Mouse (Mus musculus): ENCODE results near the gene Arpp19. TPM values are rescaled to one million over a fixed set of nuclear protein-coding genes. Genes with fewer than 3 reads are reported as not detected.

The Arpp19 gene
- polyA plus RNA-seq, 1 experiment from 2014 or later: 196 TPM

DNA sequence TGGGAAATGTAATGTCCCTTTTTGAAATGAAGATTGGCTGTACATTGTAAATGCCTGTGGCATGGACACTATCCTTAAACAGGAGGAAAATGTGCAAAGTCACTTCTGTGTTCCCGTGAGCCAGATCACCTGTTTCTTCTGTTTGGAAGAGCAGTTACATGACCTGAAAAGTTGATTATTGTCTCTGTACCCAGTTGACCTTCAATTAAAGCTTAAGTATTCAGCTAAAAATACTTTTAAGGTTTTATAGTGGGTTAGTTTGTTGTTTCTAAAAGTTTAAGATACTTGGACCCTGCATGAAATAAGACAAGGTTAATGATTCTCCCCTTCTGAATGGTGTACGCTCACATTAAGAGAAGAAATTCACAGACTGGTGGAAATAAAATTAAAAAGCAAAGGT lies 3.2 kb downstream of the Arpp19 start:
- peak overlapping the region; percentile 23 for H3K27ac ChIP-seq
- H3K4me2 ChIP-seq: no peak overlapping the region
- H3K4me1 ChIP-seq (replicated peaks): peaks cover 39% of the 10 kb centered on the region
- 65% methylated on average over 2 of the region's 2 CpGs for WGBS (ENCODE audit: insufficient replicate concordance)
- peak overlapping the region; percentile 30; the same call in 1 of the 2 replicates for H3K9ac ChIP-seq
- no peak for DNase-seq
- H3K27me3 ChIP-seq: no peaks in the 10 kb centered on the region
- ATAC-seq (ENCODE audit: low read depth): no peak
- H3K36me3 ChIP-seq: peaks cover 17% of the 10 kb centered on the region
- no peak overlapping the region for H3K4me3 ChIP-seq (replicated peaks)
- no peaks in the 10 kb centered on the region for H3K9me3 ChIP-seq (replicated peaks)

DNA sequence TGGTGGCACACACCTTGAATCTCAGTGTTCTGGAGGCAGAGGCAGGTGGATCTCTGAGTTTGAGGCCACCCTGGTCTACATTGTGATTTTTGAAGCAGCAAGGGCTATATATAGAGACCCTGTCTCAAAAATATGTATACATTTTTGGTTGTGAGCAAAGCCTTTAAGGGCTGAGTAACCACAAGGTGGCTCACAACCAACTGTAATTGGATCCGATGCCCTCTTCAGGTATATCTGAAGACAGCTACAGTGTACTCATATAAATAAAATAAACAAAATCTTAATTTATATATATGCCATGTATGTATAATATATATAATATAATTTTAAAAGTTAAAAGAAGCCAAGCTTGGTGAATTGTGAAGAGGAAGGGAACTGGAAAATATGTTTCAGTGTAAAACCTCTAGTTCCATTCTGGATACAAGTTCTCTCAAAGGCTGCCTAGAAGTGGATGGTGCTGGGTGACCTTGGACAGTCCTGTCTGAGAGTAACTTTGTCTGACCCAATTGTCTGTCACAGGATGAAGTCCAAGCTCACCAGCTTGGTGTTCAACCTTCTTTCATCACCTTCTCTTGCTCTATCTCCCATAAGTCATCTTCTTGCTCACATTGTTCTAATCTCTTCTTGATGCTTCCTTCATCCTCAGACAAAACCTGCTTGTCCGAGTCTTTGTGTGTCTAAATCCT lies 4.6 kb downstream of the Arpp19 start:
- Histone ChIP-seq H3K4me1 (replicated peaks) (peaks cover 46% of the 10 kb centered on the region), H3K9me3 (replicated peaks) (no peaks in the 10 kb centered on the region), H3K36me3 (peaks cover 28% of the 10 kb centered on the region), H3K27ac (no peak overlapping the region), H3K27me3 (no peaks in the 10 kb centered on the region), H3K4me2 (no peak overlapping the region), H3K4me3 (replicated peaks) (no peak overlapping the region), H3K9ac (no peak overlapping the region)
- no peak for DNase-seq
- no peak for ATAC-seq (ENCODE audit: low read depth)
- WGBS (ENCODE audit: insufficient replicate concordance): 67% methylated on average over 2 of the region's 2 CpGs

DNA sequence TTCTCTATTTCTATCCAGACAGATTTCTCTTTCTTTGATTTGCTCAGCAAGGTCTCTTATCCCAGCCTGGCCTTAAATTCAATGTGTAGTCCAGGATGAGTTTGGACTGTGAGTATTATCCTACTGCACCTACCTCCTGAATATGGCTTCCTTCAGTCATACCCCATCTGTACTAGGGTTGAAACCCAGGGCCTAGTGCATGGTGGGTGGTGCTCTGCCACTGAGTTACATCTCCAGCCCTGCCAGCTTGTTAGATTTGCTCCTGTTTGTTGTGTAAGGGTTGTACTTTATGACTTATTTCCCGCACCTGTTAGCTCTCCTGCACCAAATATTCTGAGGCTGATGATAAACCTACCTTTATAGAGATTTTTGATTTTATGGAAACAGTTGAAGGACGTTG lies 5.8 kb downstream of the Arpp19 start:
- H3K27ac ChIP-seq: no peak overlapping the region
- H3K27me3 ChIP-seq: no peaks in the 10 kb centered on the region
- 84% methylated on average over 2 of the region's 2 CpGs for WGBS (ENCODE audit: insufficient replicate concordance)
- peaks cover 28% of the 10 kb centered on the region for H3K36me3 ChIP-seq
- H3K9ac ChIP-seq: no peak overlapping the region
- H3K9me3 ChIP-seq (replicated peaks): no peaks in the 10 kb centered on the region
- no peak overlapping the region for H3K4me2 ChIP-seq
- H3K4me1 ChIP-seq (replicated peaks): peaks cover 42% of the 10 kb centered on the region
- DNase-seq (no peak), ATAC-seq (ENCODE audit: low read depth) (no peak)
- no peak overlapping the region for H3K4me3 ChIP-seq (replicated peaks)

DNA sequence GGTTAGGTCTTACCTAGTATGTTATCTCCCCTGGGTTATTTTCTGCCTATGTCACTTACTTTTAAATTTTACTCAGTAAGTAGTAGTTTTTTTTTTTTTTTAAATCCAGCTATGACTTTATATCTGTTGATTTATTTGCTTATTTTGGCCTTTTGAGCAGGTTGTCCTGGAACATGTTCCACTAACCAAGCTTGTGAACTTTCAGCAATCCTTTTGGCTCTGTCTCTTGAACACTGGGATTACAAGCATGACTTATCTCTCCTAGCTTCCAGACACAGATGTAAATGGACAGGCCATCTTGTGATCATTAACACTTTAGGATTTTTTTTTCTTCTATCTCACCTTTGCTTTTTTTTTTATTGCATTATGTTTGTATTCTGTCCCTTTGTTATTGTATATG lies 9.7 kb downstream of the Arpp19 start:
- Histone ChIP-seq H3K36me3 (peaks cover 25% of the 10 kb centered on the region), H3K27ac (no peak overlapping the region), H3K9me3 (replicated peaks) (no peaks in the 10 kb centered on the region), H3K27me3 (no peaks in the 10 kb centered on the region), H3K9ac (no peak overlapping the region), H3K4me3 (replicated peaks) (no peak overlapping the region), H3K4me2 (no peak overlapping the region), H3K4me1 (replicated peaks) (peaks cover 20% of the 10 kb centered on the region)
- DNase-seq (no peak), ATAC-seq (ENCODE audit: low read depth) (no peak)

DNA sequence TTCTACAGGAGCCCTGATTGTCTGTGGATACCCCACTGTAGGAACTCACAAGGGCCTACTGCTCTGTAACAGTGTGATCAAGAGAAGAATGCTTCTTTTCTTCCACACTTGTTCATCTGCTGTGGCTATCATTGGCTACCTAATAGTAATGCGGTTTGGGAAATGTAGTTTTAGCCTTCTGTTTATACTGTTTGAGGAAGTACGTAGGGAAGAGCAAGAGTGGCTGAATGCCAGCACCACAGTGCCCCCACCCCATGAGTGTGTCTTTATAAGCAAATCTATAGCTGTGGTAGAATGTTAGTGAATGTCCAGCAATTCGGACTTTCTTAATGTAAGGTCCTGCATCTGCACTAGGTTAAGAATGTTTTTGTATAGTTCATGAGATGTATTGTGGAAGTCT lies 11.7 kb downstream of the Arpp19 start:
- Histone ChIP-seq H3K9me3 (replicated peaks) (no peaks in the 10 kb centered on the region), H3K27me3 (no peaks in the 10 kb centered on the region), H3K4me2 (no peak overlapping the region), H3K27ac (no peak overlapping the region), H3K9ac (no peak overlapping the region), H3K36me3 (peaks cover 21% of the 10 kb centered on the region), H3K4me1 (replicated peaks) (peaks cover 20% of the 10 kb centered on the region), H3K4me3 (replicated peaks) (no peak overlapping the region)
- ATAC-seq (ENCODE audit: low read depth): no peak
- no peak for DNase-seq
- WGBS (ENCODE audit: insufficient replicate concordance): 60% methylated on average over 3 of the region's 3 CpGs

DNA sequence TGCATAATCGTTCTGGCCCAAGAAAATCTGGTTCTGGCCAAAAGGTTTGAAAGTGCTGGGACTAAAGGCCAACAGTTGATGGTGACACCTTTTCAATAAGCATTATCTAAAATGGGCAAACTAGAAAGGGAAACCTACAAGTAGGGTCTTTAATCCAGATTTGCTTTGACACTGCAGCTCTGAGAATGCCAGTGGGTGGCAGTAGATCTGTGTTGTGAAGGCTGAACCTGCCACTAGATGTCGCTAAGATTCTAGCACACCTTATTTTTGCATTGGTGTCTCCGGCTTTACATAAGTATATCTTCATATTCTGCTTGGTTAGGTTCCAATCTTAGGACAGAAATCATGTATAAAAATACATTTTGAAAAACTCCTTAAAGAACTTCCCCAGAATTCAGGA lies 12.6 kb downstream of the Arpp19 start:
- H3K27ac ChIP-seq: no peak overlapping the region
- no peak overlapping the region for H3K4me3 ChIP-seq (replicated peaks)
- no peaks in the 10 kb centered on the region for H3K27me3 ChIP-seq
- no peaks in the 10 kb centered on the region for H3K9me3 ChIP-seq (replicated peaks)
- no peak overlapping the region for H3K4me2 ChIP-seq
- no peak overlapping the region for H3K9ac ChIP-seq
- H3K36me3 ChIP-seq: peaks cover 16% of the 10 kb centered on the region
- H3K4me1 ChIP-seq (replicated peaks): peaks cover 15% of the 10 kb centered on the region
- ATAC-seq (ENCODE audit: low read depth): 0 out of 2 replicates have a peak, but pooled peaks have one; percentile 39
- DNase-seq: peak; percentile 20
- WGBS (ENCODE audit: insufficient replicate concordance): 40% methylated on average over 3 of the region's 3 CpGs

DNA sequence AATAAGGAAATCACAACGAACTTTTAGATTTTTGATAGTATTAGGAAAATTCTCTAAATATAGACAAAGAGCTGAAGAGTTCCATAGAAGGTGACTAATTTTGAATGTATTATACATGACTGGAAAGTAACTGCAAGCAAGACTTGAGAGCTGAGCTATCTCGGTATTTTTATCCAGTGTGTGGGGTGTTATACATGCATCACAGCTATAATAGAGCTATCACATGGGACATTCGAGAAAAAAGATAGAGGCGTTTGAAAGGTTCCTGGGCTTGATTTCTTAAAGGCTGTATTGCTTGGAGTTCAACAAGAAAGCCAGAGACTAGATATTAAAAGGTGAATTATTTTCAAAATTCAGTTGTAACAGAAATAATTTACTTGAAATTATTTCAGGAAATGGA lies 14.4 kb downstream of the Arpp19 start:
- no peak overlapping the region for H3K27ac ChIP-seq
- 77% methylated on average over 4 of the region's 4 CpGs for WGBS (ENCODE audit: insufficient replicate concordance)
- DNase-seq (no peak), ATAC-seq (ENCODE audit: low read depth) (no peak)
- 0 out of 2 replicates have a peak, but pooled peaks cover 2% of the 10 kb centered on the region for H3K4me1 ChIP-seq (replicated peaks)
- peaks cover 14% of the 10 kb centered on the region for H3K36me3 ChIP-seq
- no peak overlapping the region for H3K4me2 ChIP-seq
- no peaks in the 10 kb centered on the region for H3K27me3 ChIP-seq
- H3K9me3 ChIP-seq (replicated peaks): no peaks in the 10 kb centered on the region
- H3K9ac ChIP-seq: no peak overlapping the region
- H3K4me3 ChIP-seq (replicated peaks): no peak overlapping the region

DNA sequence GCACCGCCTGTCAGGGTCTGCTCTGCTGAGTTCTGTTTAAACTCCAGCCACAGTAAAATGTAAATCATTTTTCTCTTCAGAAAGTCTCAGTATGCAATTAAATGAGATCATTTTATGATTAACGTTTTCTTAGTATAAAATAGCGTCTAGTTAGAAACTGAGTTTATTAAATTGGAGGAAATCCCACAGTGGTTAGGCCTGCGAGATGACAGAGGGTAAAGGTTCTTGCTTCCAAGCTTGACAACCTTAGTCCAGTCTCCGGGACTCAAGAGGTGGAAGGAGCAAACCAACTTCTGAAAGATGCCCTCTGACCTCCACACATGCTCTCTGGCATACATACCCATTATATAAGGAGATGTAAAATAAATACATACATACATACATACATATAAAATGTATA lies 17.6 kb downstream of the Arpp19 start:
- 80% methylated on average over 5 of the region's 5 CpGs for WGBS (ENCODE audit: insufficient replicate concordance)
- peaks cover 33% of the 10 kb centered on the region for H3K36me3 ChIP-seq

DNA sequence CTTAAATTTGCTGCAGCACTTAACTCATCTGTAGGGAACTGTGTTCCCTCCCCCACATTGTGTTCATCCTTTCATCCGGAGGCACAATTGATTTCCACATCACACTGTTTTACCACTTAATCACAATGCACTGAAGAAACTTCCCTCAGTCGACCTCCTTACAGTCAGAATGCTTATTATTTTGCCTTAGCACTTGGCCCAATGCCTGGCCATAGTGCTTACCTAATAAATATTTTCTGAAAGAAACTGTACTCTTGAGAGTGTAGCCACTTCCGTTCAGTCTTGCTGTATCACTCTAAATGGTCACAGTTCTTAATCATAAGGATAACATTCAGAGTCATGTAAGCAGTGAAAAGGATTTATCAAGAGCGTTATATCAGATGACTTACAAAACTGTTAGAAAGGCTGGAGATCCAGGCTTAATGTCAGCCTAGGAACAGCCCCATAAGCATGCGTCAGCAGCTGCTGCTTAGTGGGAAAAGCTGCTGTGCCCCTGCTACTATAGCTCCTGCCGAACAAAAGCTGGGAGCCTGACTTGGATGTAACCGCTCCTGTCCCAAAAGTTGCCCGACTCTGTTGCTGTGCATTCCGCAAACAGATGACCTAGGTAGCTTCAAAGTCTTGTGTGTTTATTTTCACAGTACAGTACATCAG lies 27.4 kb downstream of the Arpp19 start:
- H3K4me1 ChIP-seq (replicated peaks): no peaks in the 10 kb centered on the region
- ATAC-seq (ENCODE audit: low read depth) (no peak), DNase-seq (no peak)

More for the DNA sequence above, 17.6 kb downstream of the Arpp19 start:
- no peak for DNase-seq
- no peak overlapping the region for H3K9ac ChIP-seq
- H3K27me3 ChIP-seq: no peaks in the 10 kb centered on the region
- H3K4me2 ChIP-seq: no peak overlapping the region
- H3K4me1 ChIP-seq (replicated peaks): no peaks in the 10 kb centered on the region
- H3K27ac ChIP-seq: no peak overlapping the region
- no peak overlapping the region for H3K4me3 ChIP-seq (replicated peaks)
- no peak for ATAC-seq (ENCODE audit: low read depth)
- H3K9me3 ChIP-seq (replicated peaks): no peaks in the 10 kb centered on the region

DNA sequence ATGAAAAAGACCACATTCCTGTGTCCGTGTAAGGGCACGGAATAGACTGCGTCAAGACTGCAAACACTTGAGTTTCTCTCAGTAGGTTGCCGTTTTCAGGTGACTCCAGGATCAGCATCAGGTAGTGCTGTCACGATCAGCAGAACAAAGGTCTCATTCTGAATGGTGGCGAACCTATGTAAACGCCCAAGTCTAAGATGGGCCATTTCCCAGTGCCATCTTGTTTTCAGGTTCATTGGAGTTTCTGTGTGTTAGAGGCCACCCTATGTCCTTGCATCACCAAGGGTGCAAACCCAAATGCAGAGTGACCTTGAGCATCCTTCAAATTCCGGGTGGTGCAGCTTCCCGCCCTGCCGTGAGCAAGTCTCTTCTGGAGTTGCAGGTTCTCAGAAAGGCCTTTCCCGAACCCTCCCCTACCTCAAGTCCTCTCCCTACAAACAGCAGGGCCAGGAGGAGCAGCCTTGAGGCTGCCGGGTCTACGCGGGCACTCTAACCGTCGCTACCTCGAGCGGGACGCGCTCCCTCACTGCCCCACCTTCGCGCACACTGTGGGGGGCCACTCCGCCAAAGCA lies 33.1 kb downstream of the Arpp19 start, which contains the start of gene Myo5a:
TSS of gene Myo5a (plus strand) at position 559 of the 572 bp plus-strand sequence.
- no peak for ATAC-seq (ENCODE audit: low read depth)
- Histone ChIP-seq H3K4me1 (replicated peaks) (peaks cover 20% of the 10 kb centered on the region), H3K36me3 (no peaks in the 10 kb centered on the region), H3K27ac (no peak within 1 kb of the TSS), H3K9me3 (replicated peaks) (no peaks in the 10 kb centered on the region), H3K4me3 (replicated peaks) (peak within 1 kb of the TSS; percentile 70), H3K4me2 (peak within 1 kb of the TSS; percentile 95), H3K9ac (peak within 1 kb of the TSS; percentile 73), H3K27me3 (peaks cover 38% of the 10 kb centered on the region)
- DNase-seq: no peak
- WGBS (ENCODE audit: insufficient replicate concordance): 24% methylated on average over 23 of the region's 23 CpGs

More for the DNA sequence above, 27.4 kb downstream of the Arpp19 start:
- 68% methylated on average over 9 of the region's 9 CpGs for WGBS (ENCODE audit: insufficient replicate concordance)
- H3K36me3 ChIP-seq: no peaks in the 10 kb centered on the region
- H3K9me3 ChIP-seq (replicated peaks): no peaks in the 10 kb centered on the region
- no peak overlapping the region for H3K9ac ChIP-seq
- peaks cover 2% of the 10 kb centered on the region for H3K27me3 ChIP-seq
- H3K4me3 ChIP-seq (replicated peaks): no peak overlapping the region
- no peak overlapping the region for H3K4me2 ChIP-seq
- H3K27ac ChIP-seq: no peak overlapping the region

DNA sequence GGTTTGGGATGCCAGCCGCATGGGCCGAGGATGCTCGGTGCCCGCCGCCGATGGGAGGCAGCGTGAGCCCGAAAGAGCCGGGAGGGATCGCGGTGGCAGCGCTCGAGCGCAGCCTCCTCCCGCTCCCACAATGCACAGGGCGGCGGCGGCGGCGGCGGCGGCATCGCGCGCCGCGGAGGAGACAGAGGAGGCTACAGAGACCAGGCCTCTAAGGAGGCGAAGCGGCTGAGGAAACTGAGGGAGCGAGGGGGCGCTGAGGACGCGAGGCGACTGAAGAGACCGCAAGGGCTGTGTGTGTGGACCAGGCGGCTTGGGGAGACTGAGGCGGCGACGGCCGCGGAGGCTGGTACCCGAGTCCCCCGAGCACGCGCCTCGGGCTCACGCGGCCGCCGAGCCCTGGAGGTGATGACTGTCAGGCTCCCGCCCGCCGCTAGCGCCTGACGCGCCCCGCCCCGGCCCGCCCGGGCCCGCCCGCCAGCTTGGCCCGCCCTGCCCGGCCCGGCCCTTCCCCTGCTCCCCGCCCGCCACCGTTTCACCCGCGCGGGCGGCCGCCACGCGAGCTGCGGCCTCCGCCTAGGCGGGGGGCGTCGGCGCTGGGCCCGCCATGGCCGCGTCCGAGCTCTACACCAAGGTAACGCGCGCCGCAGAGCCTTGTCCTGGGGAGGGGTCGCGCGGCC lies 33.8 kb downstream of the Arpp19 start:
- Histone ChIP-seq H3K4me3 (replicated peaks) (peak overlapping the region; percentile 70), H3K36me3 (no peaks in the 10 kb centered on the region), H3K9ac (peak overlapping the region; percentile 73), H3K27ac (no peak overlapping the region), H3K9me3 (replicated peaks) (no peaks in the 10 kb centered on the region), H3K4me1 (replicated peaks) (peaks cover 20% of the 10 kb centered on the region), H3K4me2 (peak overlapping the region; percentile 95), H3K27me3 (peaks cover 38% of the 10 kb centered on the region)
- WGBS (ENCODE audit: insufficient replicate concordance): under 1% methylated on average over 65 of the region's 92 CpGs
- peak; percentile 99 for ATAC-seq (ENCODE audit: low read depth)
- DNase-seq: peak; percentile 60
